Mouse (Mus musculus): ENCODE data around the gene Hunk. TPM values are rescaled to one million over a fixed set of nuclear protein-coding genes. Genes with fewer than 3 reads are reported as not detected.

The Hunk gene
- polyA plus RNA-seq, 1 experiment from 2014 or later: 4.7 TPM

DNA sequence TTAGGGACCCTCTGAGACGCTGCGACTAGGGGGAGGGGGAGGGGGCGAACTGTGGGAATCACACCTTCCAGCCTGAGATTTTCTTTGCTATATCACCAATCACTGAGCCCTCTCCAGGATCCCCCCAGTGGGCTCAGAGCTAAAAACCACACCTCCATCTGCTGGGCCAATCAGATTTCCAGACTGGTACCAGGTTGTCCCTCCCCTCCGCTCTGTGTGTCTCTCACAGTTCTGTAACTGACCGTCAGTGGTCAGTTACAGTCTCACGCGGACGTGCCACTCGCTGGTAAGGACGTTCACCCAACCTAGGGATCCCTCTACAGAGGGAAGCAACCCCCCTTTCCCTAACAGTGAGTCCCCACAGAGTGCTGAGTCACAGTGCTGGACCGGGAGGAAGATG, 111.1 kb downstream of the Hunk start:
- no peaks in the 10 kb centered on the region for H3K27me3 ChIP-seq (replicated peaks; ENCODE audit: control insufficient read depth, insufficient read depth, low read length)
- peaks cover 7% of the 10 kb centered on the region; the same call in 1 of the 2 replicates for H3K36me3 ChIP-seq (ENCODE audit: control insufficient read depth, insufficient read depth, low read length)
- peaks cover 2% of the 10 kb centered on the region for H3K4me1 ChIP-seq (ENCODE audit: control insufficient read depth, insufficient read depth, low read depth, low read length)
- H3K4me3 ChIP-seq (ENCODE audit: low read length): no peak overlapping the region
- no peak overlapping the region for H3K4me2 ChIP-seq (ENCODE audit: low read length)
- H3K9ac ChIP-seq (ENCODE audit: low read depth, low read length): no peak overlapping the region
- WGBS: 45% methylated on average over 10 of the region's 11 CpGs
- no peak overlapping the region for H3K27ac ChIP-seq (ENCODE audit: low read depth, low read length)
- ATAC-seq: no peak
- no peaks in the 10 kb centered on the region for H3K9me3 ChIP-seq (ENCODE audit: control insufficient read depth, low read length)

DNA sequence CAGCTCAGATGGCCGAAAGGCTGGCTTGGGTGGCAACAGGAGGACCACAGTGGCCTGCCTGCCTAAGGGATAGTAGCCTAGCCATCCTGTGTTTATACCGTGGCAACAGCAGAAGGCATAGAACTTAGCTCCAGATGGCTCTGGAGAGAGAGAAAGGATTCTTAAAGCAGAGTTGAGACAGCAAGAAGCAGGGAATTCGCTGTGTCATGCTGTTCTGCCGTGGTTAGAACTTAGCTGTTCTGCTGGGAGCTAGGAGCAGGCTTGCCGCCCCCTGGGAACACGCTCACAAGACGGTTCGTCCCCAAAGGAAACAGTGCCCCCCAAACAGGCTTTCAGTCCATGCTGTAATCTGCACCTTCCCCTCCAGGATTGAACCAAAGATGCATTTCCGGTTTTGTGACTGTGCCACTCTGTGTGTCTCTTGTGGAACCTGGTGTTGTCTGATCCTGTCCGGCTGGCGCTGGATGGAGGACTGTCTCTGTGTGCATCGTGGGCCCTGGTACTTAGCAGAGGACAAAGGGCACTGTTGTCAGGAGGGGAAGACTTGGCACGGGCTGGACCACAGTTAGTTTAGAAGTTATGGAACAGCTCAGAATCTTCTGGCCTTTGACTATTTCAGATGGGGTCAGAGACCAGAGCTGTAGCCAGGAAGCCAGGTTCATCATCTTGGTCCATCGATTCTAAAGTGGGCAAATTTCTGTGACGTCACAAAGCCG, 112.1 kb downstream of the Hunk start:
- Histone ChIP-seq H3K4me2 (ENCODE audit: low read length) (no peak overlapping the region), H3K4me1 (ENCODE audit: control insufficient read depth, insufficient read depth, low read depth, low read length) (no peaks in the 10 kb centered on the region), H3K9ac (ENCODE audit: low read depth, low read length) (no peak overlapping the region), H3K27me3 (replicated peaks; ENCODE audit: control insufficient read depth, insufficient read depth, low read length) (no peaks in the 10 kb centered on the region), H3K27ac (ENCODE audit: low read depth, low read length) (no peak overlapping the region), H3K36me3 (ENCODE audit: control insufficient read depth, insufficient read depth, low read length) (peaks cover 7% of the 10 kb centered on the region; the same call in 1 of the 2 replicates), H3K9me3 (ENCODE audit: control insufficient read depth, low read length) (no peaks in the 10 kb centered on the region), H3K4me3 (ENCODE audit: low read length) (no peak overlapping the region)
- ATAC-seq: no peak
- 79% methylated on average over 16 of the region's 16 CpGs for WGBS

DNA sequence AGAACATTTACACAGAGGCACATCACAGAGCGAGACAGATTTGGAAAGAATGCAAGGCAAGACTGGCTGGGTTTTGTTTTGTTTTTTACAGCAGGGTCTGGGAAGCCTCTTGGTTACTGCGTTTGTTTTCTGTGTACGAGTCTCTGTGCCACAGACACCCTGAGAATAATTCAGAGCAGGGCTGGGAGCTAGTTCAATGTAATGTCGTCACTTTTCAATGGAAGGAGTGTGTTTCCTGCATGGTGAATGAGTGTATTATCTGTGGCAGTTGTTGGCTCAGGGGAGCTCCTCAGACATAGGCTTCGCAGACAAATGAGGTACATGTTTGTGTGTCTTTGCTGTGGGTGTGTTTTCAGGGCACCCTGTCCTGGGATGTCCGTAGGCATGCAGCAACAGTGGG, 115.0 kb downstream of the Hunk start:
- H3K27me3 ChIP-seq (replicated peaks; ENCODE audit: control insufficient read depth, insufficient read depth, low read length): no peaks in the 10 kb centered on the region
- peak; percentile 56 for ATAC-seq
- peaks cover 3% of the 10 kb centered on the region; the same call in 1 of the 2 replicates for H3K36me3 ChIP-seq (ENCODE audit: control insufficient read depth, insufficient read depth, low read length)
- no peaks in the 10 kb centered on the region for H3K9me3 ChIP-seq (ENCODE audit: control insufficient read depth, low read length)
- no peak overlapping the region for H3K4me2 ChIP-seq (ENCODE audit: low read length)
- no peak overlapping the region for H3K4me3 ChIP-seq (ENCODE audit: low read length)
- no peak overlapping the region for H3K27ac ChIP-seq (ENCODE audit: low read depth, low read length)
- H3K9ac ChIP-seq (ENCODE audit: low read depth, low read length): no peak overlapping the region
- 57% methylated on average over 6 of the region's 6 CpGs for WGBS
- H3K4me1 ChIP-seq (ENCODE audit: control insufficient read depth, insufficient read depth, low read depth, low read length): no peaks in the 10 kb centered on the region

DNA sequence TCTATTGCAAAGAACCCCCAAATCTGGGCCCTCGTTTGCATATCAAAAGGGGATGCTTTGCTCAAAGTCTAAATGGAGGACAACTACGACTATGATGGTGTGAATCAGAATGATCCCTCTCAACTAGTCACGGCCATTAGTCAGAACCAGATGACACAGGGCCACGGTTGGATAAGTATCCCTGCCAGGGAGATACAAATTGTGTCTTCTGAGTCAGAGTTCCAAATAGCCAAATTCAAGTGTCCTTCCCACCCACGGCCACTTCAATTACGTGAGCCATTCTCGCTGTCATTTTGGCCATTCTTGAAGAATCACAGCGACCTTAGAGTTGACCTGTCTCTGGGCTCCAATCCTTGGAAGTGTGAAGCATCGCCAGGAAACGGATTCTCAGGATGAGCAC, 119.4 kb downstream of the Hunk start:
- H3K9me3 ChIP-seq (ENCODE audit: control insufficient read depth, low read length): no peaks in the 10 kb centered on the region
- H3K27ac ChIP-seq (ENCODE audit: low read depth, low read length): no peak overlapping the region
- H3K4me2 ChIP-seq (ENCODE audit: low read length): no peak overlapping the region
- H3K27me3 ChIP-seq (replicated peaks; ENCODE audit: control insufficient read depth, insufficient read depth, low read length): no peaks in the 10 kb centered on the region
- no peak overlapping the region for H3K9ac ChIP-seq (ENCODE audit: low read depth, low read length)
- H3K36me3 ChIP-seq (ENCODE audit: control insufficient read depth, insufficient read depth, low read length): no peaks in the 10 kb centered on the region
- no peak overlapping the region for H3K4me3 ChIP-seq (ENCODE audit: low read length)
- 71% methylated on average over 10 of the region's 10 CpGs for WGBS
- no peak for ATAC-seq
- H3K4me1 ChIP-seq (ENCODE audit: control insufficient read depth, insufficient read depth, low read depth, low read length): no peaks in the 10 kb centered on the region

DNA sequence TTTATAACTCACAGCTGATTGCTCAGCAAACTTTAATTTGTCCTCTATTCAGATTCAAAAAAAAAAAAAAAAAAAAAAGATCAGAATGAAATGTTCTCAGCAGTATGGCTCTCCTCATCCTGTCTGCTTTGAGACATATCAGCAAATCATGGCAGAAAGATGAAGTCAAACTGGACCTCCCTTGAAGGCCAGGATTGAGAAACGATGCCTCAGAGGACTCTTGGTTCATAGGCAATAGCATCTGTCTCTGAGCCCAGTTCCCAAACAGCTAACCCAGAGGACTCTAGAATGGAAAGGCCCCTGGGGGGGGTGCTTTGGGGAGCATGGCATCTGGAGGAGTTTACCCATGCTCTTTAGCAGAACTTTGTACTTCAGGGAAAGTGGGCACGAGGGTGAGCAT, 119.9 kb downstream of the Hunk start:
- WGBS: 92% methylated on average over 2 of the region's 2 CpGs

GRCm38 (mm10) chr16:90511551-90512296, 125.9 kb downstream of the Hunk start:
- H3K4me2 ChIP-seq (ENCODE audit: low read length): no peak overlapping the region
- H3K4me3 ChIP-seq (ENCODE audit: low read length): no peak overlapping the region
- no peaks in the 10 kb centered on the region for H3K9me3 ChIP-seq (ENCODE audit: control insufficient read depth, low read length)
- no peak for ATAC-seq
- H3K27ac ChIP-seq (ENCODE audit: low read depth, low read length): no peak overlapping the region
- no peaks in the 10 kb centered on the region; the same call in 1 of the 2 replicates for H3K4me1 ChIP-seq (ENCODE audit: control insufficient read depth, insufficient read depth, low read depth, low read length)
- no peak overlapping the region for H3K9ac ChIP-seq (ENCODE audit: low read depth, low read length)
- 87% methylated on average over 19 of the region's 19 CpGs for WGBS
- no peaks in the 10 kb centered on the region for H3K27me3 ChIP-seq (replicated peaks; ENCODE audit: control insufficient read depth, insufficient read depth, low read length)
- H3K36me3 ChIP-seq (ENCODE audit: control insufficient read depth, insufficient read depth, low read length): no peaks in the 10 kb centered on the region

More for the DNA sequence above, 119.9 kb downstream of the Hunk start:
- no peaks in the 10 kb centered on the region for H3K9me3 ChIP-seq (ENCODE audit: control insufficient read depth, low read length)
- no peaks in the 10 kb centered on the region for H3K4me1 ChIP-seq (ENCODE audit: control insufficient read depth, insufficient read depth, low read depth, low read length)
- ATAC-seq: no peak
- no peaks in the 10 kb centered on the region for H3K27me3 ChIP-seq (replicated peaks; ENCODE audit: control insufficient read depth, insufficient read depth, low read length)
- H3K4me2 ChIP-seq (ENCODE audit: low read length): no peak overlapping the region
- H3K36me3 ChIP-seq (ENCODE audit: control insufficient read depth, insufficient read depth, low read length): no peaks in the 10 kb centered on the region
- H3K9ac ChIP-seq (ENCODE audit: low read depth, low read length): no peak overlapping the region
- H3K27ac ChIP-seq (ENCODE audit: low read depth, low read length): no peak overlapping the region
- no peak overlapping the region for H3K4me3 ChIP-seq (ENCODE audit: low read length)

DNA sequence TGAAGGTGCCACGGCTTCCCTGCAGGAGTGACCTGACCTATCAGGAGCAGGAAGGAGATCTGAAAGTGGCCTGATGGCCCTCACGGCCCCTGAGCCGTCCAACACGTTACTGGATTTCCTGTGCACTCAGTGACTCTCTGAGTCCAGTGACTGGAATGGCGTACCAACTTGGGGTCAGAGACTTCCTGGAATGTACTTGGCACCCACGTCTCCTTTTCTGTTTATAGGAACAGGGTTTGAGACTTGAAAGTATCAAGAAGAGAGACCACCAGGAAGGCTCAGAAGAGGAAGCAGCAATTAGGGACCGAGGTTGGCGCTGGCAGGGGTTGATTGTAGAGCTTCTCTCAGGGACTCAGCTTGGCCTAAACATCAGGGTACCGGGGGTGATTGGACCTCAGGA, 131.2 kb downstream of the Hunk start:
- Histone ChIP-seq H3K27ac (ENCODE audit: low read depth, low read length) (no peak overlapping the region), H3K36me3 (ENCODE audit: control insufficient read depth, insufficient read depth, low read length) (no peaks in the 10 kb centered on the region), H3K4me3 (ENCODE audit: low read length) (no peak overlapping the region), H3K4me1 (ENCODE audit: control insufficient read depth, insufficient read depth, low read depth, low read length) (peaks cover 15% of the 10 kb centered on the region), H3K9ac (ENCODE audit: low read depth, low read length) (no peak overlapping the region), H3K4me2 (ENCODE audit: low read length) (no peak overlapping the region), H3K9me3 (ENCODE audit: control insufficient read depth, low read length) (no peaks in the 10 kb centered on the region), H3K27me3 (replicated peaks; ENCODE audit: control insufficient read depth, insufficient read depth, low read length) (no peaks in the 10 kb centered on the region)
- WGBS: 84% methylated on average over 9 of the region's 9 CpGs
- ATAC-seq: no peak

GRCm38 (mm10) chr16:90518232-90518631, 132.4 kb downstream of the Hunk start:
- peak; percentile 72 for ATAC-seq
- no peak overlapping the region for H3K4me3 ChIP-seq (ENCODE audit: low read length)

DNA sequence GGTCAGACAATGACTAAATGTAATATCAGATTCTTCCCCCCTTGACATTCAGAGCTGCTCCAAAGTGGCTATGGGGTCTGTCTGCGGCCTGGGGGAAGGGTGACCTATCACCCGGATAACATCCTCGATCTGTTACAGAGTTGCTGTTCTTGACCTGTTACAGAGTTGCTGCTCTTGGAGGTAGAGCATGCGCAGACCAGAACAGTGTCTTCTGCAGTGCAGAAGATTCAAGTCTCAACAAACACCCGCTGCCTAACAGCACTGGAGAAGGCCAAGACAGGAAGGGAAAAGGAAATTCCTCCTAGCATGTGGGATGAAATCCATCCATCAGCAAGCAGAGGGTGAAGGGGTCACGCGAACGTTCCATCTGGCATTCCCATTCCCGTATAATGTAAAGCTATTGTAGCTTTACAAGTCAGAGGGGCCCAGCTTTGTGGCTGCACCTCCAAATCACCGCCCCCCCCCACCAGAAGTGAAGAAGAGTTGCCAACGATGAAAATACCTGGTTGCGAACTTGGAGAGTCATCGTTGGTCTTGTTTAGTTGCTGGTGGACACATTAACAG, 133.0 kb downstream of the Hunk start:
- H3K9ac ChIP-seq (ENCODE audit: low read depth, low read length): no peak overlapping the region
- H3K27me3 ChIP-seq (replicated peaks; ENCODE audit: control insufficient read depth, insufficient read depth, low read length): no peaks in the 10 kb centered on the region
- H3K4me2 ChIP-seq (ENCODE audit: low read length): no peak overlapping the region
- peaks cover 17% of the 10 kb centered on the region for H3K4me1 ChIP-seq (ENCODE audit: control insufficient read depth, insufficient read depth, low read depth, low read length)
- no peak overlapping the region for H3K27ac ChIP-seq (ENCODE audit: low read depth, low read length)
- H3K9me3 ChIP-seq (ENCODE audit: control insufficient read depth, low read length): no peaks in the 10 kb centered on the region
- H3K36me3 ChIP-seq (ENCODE audit: control insufficient read depth, insufficient read depth, low read length): no peaks in the 10 kb centered on the region
- H3K4me3 ChIP-seq (ENCODE audit: low read length): no peak overlapping the region
- 77% methylated on average over 13 of the region's 13 CpGs for WGBS
- ATAC-seq: no peak

More at GRCm38 (mm10) chr16:90518232-90518631, 132.4 kb downstream of the Hunk start:
- no peaks in the 10 kb centered on the region for H3K27me3 ChIP-seq (replicated peaks; ENCODE audit: control insufficient read depth, insufficient read depth, low read length)
- H3K36me3 ChIP-seq (ENCODE audit: control insufficient read depth, insufficient read depth, low read length): no peaks in the 10 kb centered on the region
- H3K9me3 ChIP-seq (ENCODE audit: control insufficient read depth, low read length): no peaks in the 10 kb centered on the region
- H3K27ac ChIP-seq (ENCODE audit: low read depth, low read length): no peak overlapping the region
- WGBS: 46% methylated on average over 8 of the region's 8 CpGs
- no peak overlapping the region for H3K9ac ChIP-seq (ENCODE audit: low read depth, low read length)
- H3K4me2 ChIP-seq (ENCODE audit: low read length): no peak overlapping the region
- peaks cover 17% of the 10 kb centered on the region for H3K4me1 ChIP-seq (ENCODE audit: control insufficient read depth, insufficient read depth, low read depth, low read length)

Data from hindbrain, embryonic 16.5 days (tissue).